Mouse (Mus musculus): ENCODE data around the gene Gm36210. TPM values are rescaled to one million over a fixed set of nuclear protein-coding genes. Genes with fewer than 3 reads are reported as not detected.
A peak's percentile ranks its signal among the peaks of the same experiment; 100 is the strongest.

Gm36210 gene
- total and polyA plus RNA-seq, 3 experiments = 0.90 TPM; not detected in 2

DNA sequence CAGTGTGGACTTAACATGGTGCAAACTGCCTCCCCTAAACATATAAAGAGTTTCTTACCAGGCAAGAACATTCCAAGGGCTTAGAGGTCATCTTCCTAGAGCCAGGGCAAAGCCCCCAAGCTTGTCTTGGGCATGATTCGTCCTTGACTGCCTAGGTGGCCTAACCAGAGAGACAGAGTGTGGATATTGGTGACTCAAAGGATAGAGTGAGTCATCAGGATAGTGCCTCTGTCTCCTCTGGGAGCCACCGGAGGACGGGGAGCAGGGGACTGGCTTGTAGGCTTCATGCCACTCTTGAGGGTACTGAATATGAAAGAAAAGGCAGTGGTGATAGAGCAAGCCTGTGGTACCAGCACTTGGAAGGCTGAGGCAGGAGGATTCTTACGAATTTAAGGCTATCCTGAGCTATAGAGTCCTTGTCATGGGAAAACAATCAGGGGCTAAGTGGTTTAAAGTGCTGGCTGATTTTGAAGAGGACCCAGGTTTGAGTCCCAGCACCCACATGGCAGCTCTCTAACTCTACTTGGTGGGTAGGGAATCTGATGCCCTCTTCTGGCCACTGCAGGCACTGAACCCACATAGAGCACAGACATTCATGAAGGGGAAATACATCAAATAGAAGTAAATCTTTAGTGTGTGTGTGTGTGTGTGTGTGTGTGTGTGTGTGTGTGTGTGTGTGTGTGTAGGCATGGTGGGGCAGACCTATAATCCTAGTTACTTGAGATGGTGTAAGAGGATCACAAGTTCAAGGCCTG, 28.0 kb upstream of the Gm36210 start:
- no peak for DNase-seq (ENCODE audit: extremely low read depth)
- no peak overlapping the region for H3K27ac ChIP-seq (ENCODE audit: insufficient read depth, low read depth)
- dilution Hi-C loops (cut with MboI; ENCODE audit: extremely low pct_ligation_motif_present, extremely low pct_unique_long_range_greater_than_20kb, low sequenced_read_pairs) = no loop called here
- no peak overlapping the region for H3K4me3 ChIP-seq (replicated peaks in 1 of 3; ENCODE audit: low read depth in 2 of 3, low read length in 2 of 3, poor library complexity in 1 of 3)
- TF ChIP-seq TCF12 (IDR thresholded peaks at IDR 0.05; ENCODE audit: low read depth, low read length) (no peak), CTCF (conservative IDR thresholded peaks at IDR 0.05 in 1 of 2, IDR thresholded peaks at IDR 0.05 in 1 of 2; ENCODE audit: low read depth in 2 of 2, low read length in 2 of 2) (peak in 1 of 2 experiments; percentile 36; a peak in 1 of 4 replicates), HCFC1 (IDR thresholded peaks at IDR 0.05; ENCODE audit: low read depth, low read length) (no peak), ZMIZ1 (IDR thresholded peaks at IDR 0.05; ENCODE audit: low read depth, low read length) (no peak), ZNF384 (IDR thresholded peaks at IDR 0.05; ENCODE audit: low read depth, low read length) (no peak), NELFE (IDR thresholded peaks at IDR 0.05; ENCODE audit: low read depth, low read length) (no peak), SMC3 (IDR thresholded peaks at IDR 0.05; ENCODE audit: low read depth, low read length) (0 out of 2 replicates have a peak, but pooled peaks have one; percentile 8), RCOR1 (conservative IDR thresholded peaks at IDR 0.05; ENCODE audit: low read depth, low read length) (no peak), MYC (IDR thresholded peaks at IDR 0.05; ENCODE audit: low read depth, low read length) (no peak), MEF2A (IDR thresholded peaks at IDR 0.05; ENCODE audit: borderline replicate concordance, low read depth, low read length) (no peak), MAX (IDR thresholded peaks at IDR 0.05; ENCODE audit: low read length) (no peak), BHLHE40 (IDR thresholded peaks at IDR 0.05; ENCODE audit: low read depth, low read length) (no peak), E2F4 (IDR thresholded peaks at IDR 0.05; ENCODE audit: insufficient replicate concordance, low read depth, low read length) (no peak), ZKSCAN1 (IDR thresholded peaks at IDR 0.05; ENCODE audit: borderline replicate concordance, low read depth, low read length) (no peak)
- H3K4me2 ChIP-seq (ENCODE audit: insufficient read depth, low read depth, poor library complexity, severe bottlenecking) = no peak overlapping the region
- no peaks in the 10 kb centered on the region for H3K79me2 ChIP-seq (replicated peaks; ENCODE audit: control insufficient read depth, extremely low read depth, insufficient read depth, poor library complexity, severe bottlenecking)
- peaks cover 5% of the 10 kb centered on the region for H3K9me3 ChIP-seq (replicated peaks; ENCODE audit: low read length)
- no peak overlapping the region for H3K9ac ChIP-seq (ENCODE audit: insufficient read depth, low read depth)
- H3K4me1 ChIP-seq (ENCODE audit: control insufficient read depth in 1 of 2, insufficient read depth in 2 of 2) = peaks cover 6 to 38% of the 10 kb centered on the region in 2 experiments
- in situ Hi-C loops (cut with MboI; ENCODE audit: low pct_ligation_motif_present, low pct_unique_long_range_greater_than_20kb, low sequenced_read_pairs) = no loop called here
- H3K36me3 ChIP-seq (replicated peaks in 1 of 2; ENCODE audit: control insufficient read depth in 1 of 2, insufficient read depth in 1 of 2, low read length in 1 of 2) = no peaks in the 10 kb centered on the region
- no peaks in the 10 kb centered on the region for H3K27me3 ChIP-seq (replicated peaks)

GRCm38 (mm10) chr7:4933103-4933502, 26.8 kb upstream of the Gm36210 start:
- H3K9me3 ChIP-seq (replicated peaks; ENCODE audit: low read length) = peaks cover 5% of the 10 kb centered on the region
- H3K9ac ChIP-seq (ENCODE audit: insufficient read depth, low read depth) = no peak overlapping the region
- dilution Hi-C loops (cut with MboI; ENCODE audit: extremely low pct_ligation_motif_present, extremely low pct_unique_long_range_greater_than_20kb, low sequenced_read_pairs) (no loop called here), in situ Hi-C loops (cut with MboI; ENCODE audit: low pct_ligation_motif_present, low pct_unique_long_range_greater_than_20kb, low sequenced_read_pairs) (no loop called here)
- no peaks in the 10 kb centered on the region for H3K27me3 ChIP-seq (replicated peaks)
- H3K4me3 ChIP-seq (replicated peaks in 1 of 3; ENCODE audit: low read depth in 2 of 3, low read length in 2 of 3, poor library complexity in 1 of 3) = no peak overlapping the region
- no peaks in the 10 kb centered on the region for H3K79me2 ChIP-seq (replicated peaks; ENCODE audit: control insufficient read depth, extremely low read depth, insufficient read depth, poor library complexity, severe bottlenecking)
- H3K4me1 ChIP-seq (ENCODE audit: control insufficient read depth in 1 of 2, insufficient read depth in 2 of 2) = peaks cover 6 to 31% of the 10 kb centered on the region in 2 experiments
- TF ChIP-seq ZC3H11A (IDR thresholded peaks at IDR 0.05; ENCODE audit: low read depth, low read length) (no peak), ELF1 (IDR thresholded peaks at IDR 0.05; ENCODE audit: low read depth, low read length) (no peak), TCF12 (IDR thresholded peaks at IDR 0.05; ENCODE audit: low read depth, low read length) (no peak)
- DNase-seq (ENCODE audit: extremely low read depth) = no peak
- H3K36me3 ChIP-seq (replicated peaks in 1 of 2; ENCODE audit: control insufficient read depth in 1 of 2, insufficient read depth in 1 of 2, low read length in 1 of 2) = no peaks in the 10 kb centered on the region
- no peak overlapping the region for H3K27ac ChIP-seq (ENCODE audit: insufficient read depth, low read depth)
- H3K4me2 ChIP-seq (ENCODE audit: insufficient read depth, low read depth, poor library complexity, severe bottlenecking) = no peak overlapping the region

All from CH12.LX (cell line).